Mouse (Mus musculus) left cerebral cortex, adult 2 months (tissue): ENCODE data around the gene Dnajc13. TPM values are rescaled to one million over a fixed set of nuclear protein-coding genes. Genes with fewer than 3 reads are reported as not detected.

Experiments used
- DNase-seq, 2 experiments: peaks; one replicate each; pipeline ENCODE4 v3.0.0; 2021 to 2022; ENCODE audit warnings: low spot score in 2 of 2, mixed read lengths in 1 of 2; ENCODE audit errors: extremely low spot score in 1 of 2
- H3K27ac ChIP-seq: fragments of 200-600 bp; 2 replicates; pipeline ENCODE4 v1.8.1; 2022
- H3K4me3 ChIP-seq: fragments of 200-600 bp; 2 replicates; pipeline ENCODE4 v1.8.1; 2022
- CTCF ChIP-seq: fragments of 200-600 bp; IDR thresholded peaks from 2 replicates; pipeline ENCODE4 v1.8.1; 2022; ENCODE audit warnings: antibody characterized with exemption, mild to moderate bottlenecking, moderate library complexity
- intact Hi-C: fragments of 180-260 bp; cut with DNase I; formaldehyde crosslinking; loops from one replicate; pipeline ENCODE4 v1.15.1; 2025
- total RNA-seq, 2 experiments: library from RNA; stranded (reverse); gene quantifications; 2 replicates each; pipeline ENCODE4 v1.2.3; 2021

Gene Dnajc13
- total RNA-seq, 2 experiments from 2014 or later, result 73.4 to 76.2 TPM

DNA sequence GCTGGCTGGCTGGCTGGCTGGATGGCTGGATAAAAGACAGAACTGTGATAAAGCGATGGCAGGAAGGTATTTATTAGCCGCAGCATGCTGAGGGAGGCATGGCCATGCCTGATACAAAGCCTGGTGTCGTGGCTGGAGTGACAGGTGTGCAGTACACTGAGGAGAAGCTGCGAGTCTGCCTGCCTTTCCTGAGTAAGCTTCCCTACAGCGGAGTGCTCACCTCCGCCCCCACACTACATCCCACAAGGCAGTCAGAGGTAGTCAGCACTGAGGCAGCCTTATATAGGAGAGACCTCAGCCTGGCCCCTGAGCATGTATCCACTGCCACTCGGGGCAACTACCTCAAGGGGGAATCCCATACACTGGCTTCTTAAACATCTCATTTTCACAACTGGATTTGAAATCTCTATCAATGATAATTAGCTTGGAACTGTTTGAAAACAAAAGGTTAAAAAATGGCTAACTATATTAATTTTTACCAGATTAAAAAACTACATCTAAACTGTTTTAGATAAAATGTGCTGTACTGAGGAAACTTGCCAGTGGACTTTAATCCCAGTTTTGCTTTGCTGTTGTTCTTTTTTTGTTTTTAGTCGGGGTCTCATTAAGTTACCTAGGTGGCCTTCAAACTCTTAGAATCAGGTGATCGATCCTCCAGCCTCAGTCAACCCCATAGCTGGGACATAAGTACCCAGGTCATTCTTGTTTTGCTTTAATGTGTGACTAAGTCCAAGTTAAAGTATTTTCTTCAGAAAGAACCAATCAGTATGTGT lies 8.1 kb downstream of the Dnajc13 start:
- H3K4me3 ChIP-seq, result no peak overlapping the region
- H3K27ac ChIP-seq, result peak overlapping the region; percentile 55; the same call in 1 of the 2 replicates
- DNase-seq, result peak; percentile 26 to 33
- intact Hi-C loops, result no loop called here
- TF ChIP-seq CTCF, result no peak

DNA sequence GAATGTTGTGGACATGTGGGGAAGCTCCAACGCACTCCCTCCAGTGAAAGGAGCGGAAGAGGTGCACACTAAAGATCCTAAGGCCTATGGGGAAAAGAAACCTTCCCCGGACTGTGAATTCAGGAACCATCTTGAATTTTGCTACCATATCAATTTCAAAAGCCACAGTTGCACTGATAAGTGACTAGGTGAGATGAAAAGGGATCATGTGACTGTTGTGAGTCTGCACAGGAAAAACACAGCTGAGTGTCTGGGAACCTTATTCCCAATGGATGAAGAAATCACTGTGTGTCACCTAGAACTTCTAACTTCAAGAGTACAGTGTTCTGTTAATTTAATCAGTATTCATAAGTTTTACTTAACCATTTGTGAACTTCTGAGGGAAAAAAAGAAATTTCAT lies 10.1 kb downstream of the Dnajc13 start:
- no peak for DNase-seq
- intact Hi-C loops, result no loop called here

DNA sequence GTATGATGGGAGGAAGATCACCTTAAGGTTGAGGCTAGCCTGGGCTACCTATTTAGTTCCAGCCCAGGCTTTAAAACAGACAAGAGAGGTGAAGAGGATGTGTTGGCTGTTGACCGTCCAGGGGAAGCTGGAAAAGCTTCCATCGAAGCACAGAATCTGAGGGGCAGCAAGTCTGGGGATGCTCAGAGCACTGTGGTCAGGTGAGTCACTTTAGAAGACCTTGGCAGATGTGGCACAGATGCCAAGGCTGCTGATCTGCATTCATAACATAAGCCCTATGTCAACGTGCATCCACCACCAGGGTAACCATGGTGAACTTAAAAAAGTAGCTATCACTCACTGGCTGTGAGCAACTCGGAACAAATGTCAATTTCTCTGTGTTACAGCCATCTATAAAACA lies 11.0 kb downstream of the Dnajc13 start:
- intact Hi-C loops, result no loop called here
- TF ChIP-seq CTCF, result no peak

More for the DNA sequence above, 10.1 kb downstream of the Dnajc13 start:
- no peak for TF ChIP-seq CTCF
- Histone ChIP-seq H3K27ac (no peak overlapping the region), H3K4me3 (no peak overlapping the region)

DNA sequence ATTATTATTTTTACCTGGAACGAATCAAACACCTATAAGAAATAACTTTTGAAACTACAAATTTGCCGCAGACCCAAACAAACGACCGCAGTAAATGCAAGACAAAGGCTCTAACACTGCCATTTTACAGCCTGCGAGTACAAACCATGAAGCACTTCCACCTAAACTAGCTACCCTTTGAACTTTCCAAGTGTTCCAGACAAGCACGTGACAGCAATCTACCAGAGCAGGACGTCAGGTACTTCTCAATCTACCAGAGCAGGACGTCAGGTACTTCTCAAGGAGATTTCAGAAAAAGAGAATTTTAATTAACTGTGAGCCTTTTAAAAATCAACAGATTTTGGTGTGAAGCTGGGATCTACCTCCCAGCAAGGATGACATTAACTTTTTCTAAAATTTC lies 11.6 kb downstream of the Dnajc13 start:
- no peak for DNase-seq
- Histone ChIP-seq H3K27ac (no peak overlapping the region), H3K4me3 (no peak overlapping the region)
- intact Hi-C loops, result no loop called here
- no peak for TF ChIP-seq CTCF

More for the DNA sequence above, 11.0 kb downstream of the Dnajc13 start:
- no peak overlapping the region for H3K4me3 ChIP-seq
- H3K27ac ChIP-seq, result no peak overlapping the region
- DNase-seq, result no peak

DNA sequence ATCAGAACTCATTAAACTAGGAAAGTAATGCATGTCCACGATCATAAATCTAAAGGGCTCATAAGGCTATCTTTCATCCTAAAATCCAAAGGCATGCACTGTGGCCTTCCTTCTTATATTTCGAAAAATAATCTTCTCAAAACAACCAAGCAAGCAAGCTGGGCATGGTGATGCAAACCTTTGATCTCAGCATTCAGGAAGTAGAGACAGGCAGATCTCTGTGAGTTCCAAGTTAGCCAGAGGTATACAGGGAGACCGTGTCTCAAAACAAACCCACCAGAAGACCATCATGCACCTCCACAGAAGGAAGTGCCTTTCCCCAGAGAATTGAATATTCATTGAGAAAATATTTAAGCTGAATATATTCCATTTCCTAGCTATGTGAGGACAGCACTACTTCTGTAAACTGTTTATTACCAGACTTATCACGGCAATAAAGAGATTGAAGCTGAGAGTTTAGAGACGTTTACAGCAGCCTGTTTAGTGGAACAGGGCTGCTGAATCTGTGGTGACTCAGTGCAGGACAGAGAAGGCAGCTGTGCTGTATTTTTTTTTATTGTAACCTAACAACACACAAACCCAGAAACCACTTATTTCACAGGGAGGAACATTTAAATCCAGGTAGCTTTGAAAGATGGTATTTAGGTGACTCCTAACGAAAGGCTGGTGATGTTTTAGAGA lies 15.3 kb downstream of the Dnajc13 start:
- Histone ChIP-seq H3K4me3 (no peak overlapping the region), H3K27ac (no peak overlapping the region)
- TF ChIP-seq CTCF, result no peak
- no peak for DNase-seq
- intact Hi-C loops, result no loop called here

DNA sequence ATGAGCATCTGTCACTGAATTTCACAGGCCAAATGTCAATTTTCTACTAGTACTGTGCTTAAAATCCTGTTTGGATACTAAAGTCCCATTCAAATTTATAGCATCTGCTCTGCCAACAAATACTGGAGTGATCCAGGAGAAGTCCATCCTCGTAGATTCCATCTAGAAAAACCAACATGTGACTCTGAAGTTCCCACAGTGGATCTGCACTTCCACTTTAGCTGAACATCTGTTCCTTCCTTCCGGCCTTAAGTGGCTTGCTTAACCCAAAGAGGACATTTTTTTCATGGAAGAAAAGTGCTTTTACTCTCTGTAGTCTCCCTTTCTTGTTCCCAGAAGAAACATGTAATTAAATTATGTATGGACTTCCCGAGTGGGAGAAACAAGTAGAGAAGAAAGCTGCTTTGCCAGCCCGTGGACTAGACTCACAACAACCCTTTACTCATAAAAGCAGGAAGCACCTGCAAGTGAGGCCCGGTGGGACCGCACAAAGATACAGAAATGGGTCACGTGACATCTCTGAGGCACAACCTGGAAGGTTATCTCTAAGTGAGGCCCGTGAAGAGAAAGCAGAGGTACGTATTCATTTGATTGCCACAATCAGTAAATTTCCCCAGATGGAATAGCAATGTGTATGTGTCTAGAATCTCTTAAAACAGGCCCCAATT lies 18.8 kb downstream of the Dnajc13 start:
- no peak for DNase-seq
- intact Hi-C loops, result no loop called here
- Histone ChIP-seq H3K4me3 (no peak overlapping the region), H3K27ac (no peak overlapping the region)
- no peak for TF ChIP-seq CTCF

DNA sequence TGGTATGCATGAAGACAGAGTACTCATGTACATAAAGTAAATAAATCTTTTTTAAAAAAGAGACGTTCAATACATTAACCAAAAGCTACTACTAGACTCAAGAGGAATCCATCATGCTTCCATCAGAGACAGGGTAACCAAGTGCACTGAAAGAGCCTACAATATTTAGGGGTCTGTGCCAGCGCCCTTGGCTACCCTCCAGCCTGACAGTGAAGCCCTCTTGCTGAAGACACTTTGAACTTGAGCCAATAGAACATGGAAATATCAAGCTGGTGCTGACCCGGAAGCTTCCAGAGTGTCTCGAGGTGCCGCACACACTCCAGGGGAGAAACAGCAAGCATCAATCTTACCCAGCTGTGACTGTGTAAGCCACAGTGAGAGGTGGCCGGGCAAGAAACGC lies 22.6 kb downstream of the Dnajc13 start:
- no peak for DNase-seq
- intact Hi-C loops, result no loop called here
- TF ChIP-seq CTCF, result no peak
- H3K27ac ChIP-seq, result no peak overlapping the region
- H3K4me3 ChIP-seq, result no peak overlapping the region

DNA sequence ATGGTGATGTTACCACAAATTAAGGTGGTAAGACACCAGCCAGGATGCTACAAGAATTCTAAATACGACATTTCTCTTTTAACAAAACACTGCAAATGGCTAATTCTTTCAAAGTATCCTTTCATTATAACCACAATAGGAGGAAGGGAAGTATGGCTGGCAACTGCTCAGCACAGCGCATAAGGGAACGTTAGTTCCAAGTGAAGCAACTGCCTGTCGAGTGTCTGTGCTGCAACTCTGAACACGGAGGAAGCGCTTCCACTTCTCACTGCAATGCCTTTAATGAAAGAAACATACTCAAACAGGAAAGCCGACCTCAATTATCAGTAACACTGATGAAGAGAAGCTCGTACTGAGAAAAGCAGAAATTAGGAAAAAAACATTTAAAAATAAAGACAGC lies 23.7 kb downstream of the Dnajc13 start:
- no peak overlapping the region for H3K27ac ChIP-seq
- no peak for DNase-seq
- no peak overlapping the region for H3K4me3 ChIP-seq
- no peak for TF ChIP-seq CTCF
- intact Hi-C loops, result no loop called here

DNA sequence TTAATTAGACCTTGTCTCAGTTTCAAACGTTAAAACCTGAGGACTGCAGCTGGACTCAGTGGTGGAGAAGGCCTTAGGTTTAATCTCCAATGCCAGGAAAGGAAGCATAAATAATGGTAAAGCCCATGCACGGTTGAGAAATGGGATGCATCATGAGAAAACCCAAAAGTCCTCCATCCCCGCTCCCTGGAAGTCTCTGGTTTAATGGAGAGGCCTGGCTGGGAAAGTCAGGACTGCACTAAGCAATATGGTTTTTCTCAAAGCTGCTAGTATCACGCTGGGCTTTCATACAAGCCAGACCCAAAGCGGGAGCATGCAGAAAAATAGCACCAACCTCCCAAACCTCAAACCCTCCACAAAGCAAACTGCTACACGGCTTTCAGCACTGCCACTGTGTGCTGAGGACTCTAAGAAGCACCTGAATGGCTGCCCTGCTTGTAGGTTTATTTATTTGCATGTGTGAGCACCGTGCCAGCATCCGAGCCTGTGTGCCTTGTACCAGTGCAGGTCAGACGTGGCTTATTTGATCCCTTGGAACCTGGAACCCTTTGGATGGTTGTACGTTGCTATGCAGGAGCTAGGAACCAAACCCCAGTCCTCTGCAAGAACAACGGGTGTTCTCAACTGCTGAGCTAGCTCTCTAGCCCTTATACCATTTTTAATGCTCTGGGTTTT lies 26.3 kb downstream of the Dnajc13 start:
- Histone ChIP-seq H3K4me3 (no peak overlapping the region), H3K27ac (no peak overlapping the region)
- intact Hi-C loops, result no loop called here
- no peak for TF ChIP-seq CTCF
- DNase-seq, result no peak

DNA sequence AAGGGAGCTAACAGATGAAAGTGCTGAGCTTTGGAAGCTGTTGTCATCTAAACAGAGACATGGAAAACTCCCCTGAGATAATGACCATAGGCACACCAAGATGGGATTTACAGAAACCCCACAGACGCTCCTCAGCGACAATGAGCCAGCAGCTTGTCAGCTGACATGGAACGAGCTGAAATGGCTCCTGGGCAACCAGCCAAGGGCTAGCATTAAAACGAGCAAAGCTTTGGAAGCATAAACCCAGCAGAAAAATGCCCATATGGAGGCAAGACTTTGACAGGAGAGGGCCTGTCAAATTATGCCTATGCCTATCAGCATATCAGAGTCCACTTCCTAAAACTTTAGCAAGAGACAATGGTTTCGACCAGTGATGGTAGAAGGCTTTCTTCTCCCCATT lies 27.0 kb downstream of the Dnajc13 start:
- TF ChIP-seq CTCF, result no peak
- H3K27ac ChIP-seq, result no peak overlapping the region
- H3K4me3 ChIP-seq, result no peak overlapping the region
- intact Hi-C loops, result no loop called here
- DNase-seq, result peak in 1 of 2 experiments; percentile 29

DNA sequence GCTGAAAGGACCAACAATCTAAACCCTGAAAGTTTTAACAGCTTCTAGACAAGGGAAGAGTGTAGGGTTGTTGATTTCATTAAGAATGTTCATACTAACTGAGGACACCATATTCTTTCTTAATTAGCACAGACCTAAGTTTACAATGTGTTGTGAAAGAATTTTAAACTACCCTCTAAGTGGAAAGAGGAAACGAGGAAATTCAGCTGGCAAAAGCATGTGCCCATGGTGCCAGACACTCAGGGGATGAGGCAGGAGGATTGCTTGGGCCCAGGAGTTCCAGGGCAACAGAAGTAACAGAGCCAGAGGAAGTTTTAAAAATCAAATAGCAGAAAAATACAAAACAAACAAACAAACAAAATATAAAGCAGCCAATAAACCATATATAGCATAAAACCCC lies 28.9 kb downstream of the Dnajc13 start:
- no peak overlapping the region for H3K4me3 ChIP-seq
- TF ChIP-seq CTCF, result no peak
- intact Hi-C loops, result no loop called here

DNA sequence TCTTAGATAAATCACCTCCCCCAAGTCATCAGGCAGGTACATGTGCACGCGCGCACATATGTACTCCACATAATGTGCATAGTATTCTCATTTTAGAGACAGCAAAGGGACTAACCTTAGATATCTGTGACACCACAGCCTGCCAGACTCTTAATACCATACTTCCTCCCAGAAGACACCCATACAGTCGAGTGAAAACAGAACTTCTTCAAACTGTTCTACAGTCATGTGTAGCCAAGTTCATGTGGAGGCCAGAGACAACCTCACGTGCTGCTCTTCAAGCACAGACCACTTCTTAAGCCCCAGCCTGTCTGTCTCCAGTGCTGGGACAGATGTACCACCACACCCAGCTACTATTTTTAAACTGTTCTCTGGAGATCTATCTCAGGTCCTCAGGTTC lies 29.7 kb downstream of the Dnajc13 start:
- DNase-seq, result no peak
- Histone ChIP-seq H3K27ac (no peak overlapping the region), H3K4me3 (no peak overlapping the region)
- intact Hi-C loops, result no loop called here
- no peak for TF ChIP-seq CTCF

More for the DNA sequence above, 28.9 kb downstream of the Dnajc13 start:
- no peak overlapping the region for H3K27ac ChIP-seq
- DNase-seq, result no peak
